Comparison of ENCODE assay signal across 35 mouse cellular contexts in the genomic region with DNA sequence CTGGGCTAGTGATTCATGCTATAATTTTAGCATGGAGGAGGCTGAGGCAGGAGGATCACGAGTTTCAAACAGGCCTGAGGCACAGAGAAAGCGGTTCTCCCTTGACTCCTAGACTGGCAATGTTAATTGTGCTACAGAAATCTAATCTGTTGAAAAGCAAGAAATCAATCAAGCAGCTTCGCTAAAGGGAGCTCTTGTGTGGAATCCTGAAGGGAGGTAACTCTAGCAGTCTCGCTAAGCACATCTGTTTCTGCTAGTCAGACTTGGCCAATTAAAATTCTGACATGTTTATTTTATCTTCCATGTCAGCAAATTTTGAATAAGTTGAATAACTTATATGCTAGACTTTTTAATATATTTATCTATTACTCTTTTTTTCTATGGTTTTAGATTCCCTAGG.
DNase-seq lines count a peak whose midpoint lies in the region; ATAC-seq and TF ChIP-seq lines count a peak whose summit lies in the region.
"Had no signal": no experiment of that assay in that cellular context is flagged by ENCODE, and none has a peak within 500 bp of the region (broad histone marks: within the 10 kb centered on the region; RNA-seq: fewer than 3 reads in every experiment).

No protein-coding gene starts in this region.

- no peak overlapping the region for H3K4me3 ChIP-seq in kidney, embryonic 14.5 days (ENCODE audit: low read length)
- no peak overlapping the region for H3K4me3 ChIP-seq in embryonic facial prominence, embryonic 11.5 days (ENCODE audit: low read depth, low read length)
- no peak overlapping the region for H3K4me3 ChIP-seq in limb, embryonic 14.5 days (replicated peaks; ENCODE audit: low read length)
- no peak overlapping the region for H3K4me3 ChIP-seq in heart, embryonic 11.5 days (ENCODE audit: low read depth, low read length)
- H3K4me3 ChIP-seq: embryonic facial prominence, embryonic 15.5 days; forebrain, embryonic 12.5 days; heart, embryonic 15.5 days; hindbrain, embryonic 12.5 days; intestine, embryonic 15.5 days; limb, embryonic 13.5 days; liver, embryonic 12.5 days; midbrain, embryonic 10.5 days; midbrain, embryonic 15.5 days; neural tube, embryonic 15.5 days; stomach, embryonic 15.5 days had no signal

- H3K4me1 ChIP-seq in kidney, embryonic 14.5 days (ENCODE audit: control insufficient read depth, insufficient read depth, low read length) = no peaks in the 10 kb centered on the region; the same call in 1 of the 2 replicates
- no peaks in the 10 kb centered on the region for H3K4me1 ChIP-seq in embryonic facial prominence, embryonic 11.5 days (ENCODE audit: control insufficient read depth, insufficient read depth, low read length)
- peaks cover 8% of the 10 kb centered on the region; the same call in 1 of the 2 replicates for H3K4me1 ChIP-seq in limb, embryonic 14.5 days (ENCODE audit: control insufficient read depth, insufficient read depth, low read length)
- no peaks in the 10 kb centered on the region for H3K4me1 ChIP-seq in heart, embryonic 11.5 days (ENCODE audit: control insufficient read depth, insufficient read depth, low read length)
- H3K4me1 ChIP-seq: intestine, embryonic 15.5 days; liver, embryonic 12.5 days; midbrain, embryonic 15.5 days; neural tube, embryonic 15.5 days; stomach, embryonic 15.5 days had no signal

- TF ChIP-seq POLR2A in limb, embryonic 14.5 days (IDR thresholded peaks at IDR 0.05; ENCODE audit: borderline replicate concordance, extremely low read depth, insufficient read depth, insufficient read length) = no peak

- no peak overlapping the region for H3K9ac ChIP-seq in kidney, embryonic 14.5 days (ENCODE audit: low read depth, low read length)
- no peak overlapping the region for H3K9ac ChIP-seq in embryonic facial prominence, embryonic 11.5 days (replicated peaks; ENCODE audit: low read length)
- no peak overlapping the region for H3K9ac ChIP-seq in limb, embryonic 14.5 days (ENCODE audit: low read depth, low read length, severe bottlenecking)
- H3K9ac ChIP-seq in heart, embryonic 11.5 days (ENCODE audit: low read depth, low read length) = no peak overlapping the region
- H3K9ac ChIP-seq: embryonic facial prominence, embryonic 15.5 days; forebrain, embryonic 12.5 days; forebrain, postnatal 0 days; heart, embryonic 15.5 days; hindbrain, embryonic 12.5 days; intestine, embryonic 15.5 days; limb, embryonic 13.5 days; liver, embryonic 12.5 days; liver, postnatal 0 days; midbrain, embryonic 15.5 days; neural tube, embryonic 15.5 days; stomach, embryonic 15.5 days had no signal

- H3K36me3 ChIP-seq in kidney, embryonic 14.5 days (ENCODE audit: control insufficient read depth, insufficient read depth, low read length) = no peaks in the 10 kb centered on the region
- H3K36me3 ChIP-seq in embryonic facial prominence, embryonic 11.5 days (replicated peaks; ENCODE audit: control insufficient read depth, insufficient read depth, low read depth, low read length) = no peaks in the 10 kb centered on the region
- H3K36me3 ChIP-seq in limb, embryonic 14.5 days (ENCODE audit: control insufficient read depth, insufficient read depth, low read length) = no peaks in the 10 kb centered on the region
- no peaks in the 10 kb centered on the region for H3K36me3 ChIP-seq in heart, embryonic 11.5 days (ENCODE audit: control insufficient read depth, insufficient read depth, low read length)
- H3K36me3 ChIP-seq: embryonic facial prominence, embryonic 15.5 days; forebrain, embryonic 12.5 days; heart, embryonic 15.5 days; hindbrain, embryonic 12.5 days; intestine, embryonic 15.5 days; limb, embryonic 13.5 days; liver, embryonic 12.5 days; midbrain, embryonic 10.5 days; midbrain, embryonic 15.5 days; neural tube, embryonic 15.5 days; stomach, embryonic 15.5 days had no signal

- H3K27me3 ChIP-seq in kidney, embryonic 14.5 days (ENCODE audit: control insufficient read depth, insufficient read depth, low read length) = no peaks in the 10 kb centered on the region
- no peaks in the 10 kb centered on the region for H3K27me3 ChIP-seq in embryonic facial prominence, embryonic 11.5 days (ENCODE audit: control insufficient read depth, insufficient read depth, low read length)
- no peaks in the 10 kb centered on the region for H3K27me3 ChIP-seq in limb, embryonic 14.5 days (ENCODE audit: control insufficient read depth, insufficient read depth, low read length)
- H3K27me3 ChIP-seq in heart, embryonic 11.5 days (ENCODE audit: control insufficient read depth, insufficient read depth, low read length) = no peaks in the 10 kb centered on the region
- H3K27me3 ChIP-seq: embryonic facial prominence, embryonic 15.5 days; forebrain, embryonic 12.5 days; heart, embryonic 15.5 days; hindbrain, embryonic 12.5 days; intestine, embryonic 15.5 days; limb, embryonic 13.5 days; liver, embryonic 12.5 days; midbrain, embryonic 15.5 days; neural tube, embryonic 15.5 days; Patski; stomach, embryonic 15.5 days had no signal

- no peak overlapping the region for H3K4me2 ChIP-seq in kidney, embryonic 14.5 days (replicated peaks; ENCODE audit: low read depth, low read length)
- H3K4me2 ChIP-seq in embryonic facial prominence, embryonic 11.5 days (ENCODE audit: low read depth, low read length) = no peak overlapping the region
- no peak overlapping the region for H3K4me2 ChIP-seq in limb, embryonic 14.5 days (replicated peaks; ENCODE audit: low read depth, low read length, severe bottlenecking)
- no peak overlapping the region for H3K4me2 ChIP-seq in heart, embryonic 11.5 days
- H3K4me2 ChIP-seq: embryonic facial prominence, embryonic 15.5 days; forebrain, embryonic 12.5 days; heart, embryonic 15.5 days; hindbrain, embryonic 12.5 days; intestine, embryonic 15.5 days; limb, embryonic 13.5 days; liver, embryonic 12.5 days; midbrain, embryonic 15.5 days; neural tube, embryonic 15.5 days; stomach, embryonic 15.5 days had no signal

- H3K27ac ChIP-seq in kidney, embryonic 14.5 days (ENCODE audit: low read depth, low read length) = no peak overlapping the region
- H3K27ac ChIP-seq in embryonic facial prominence, embryonic 11.5 days (replicated peaks; ENCODE audit: low read depth, low read length) = no peak overlapping the region
- no peak overlapping the region for H3K27ac ChIP-seq in limb, embryonic 14.5 days (replicated peaks; ENCODE audit: low read depth, low read length)
- no peak overlapping the region for H3K27ac ChIP-seq in heart, embryonic 11.5 days (ENCODE audit: low read depth, low read length)
- H3K27ac ChIP-seq: embryonic facial prominence, embryonic 15.5 days; forebrain, embryonic 12.5 days; heart, embryonic 15.5 days; hindbrain, embryonic 12.5 days; hindbrain, postnatal 0 days; intestine, embryonic 15.5 days; limb, embryonic 13.5 days; liver, embryonic 12.5 days; macrophage; midbrain, embryonic 10.5 days; midbrain, embryonic 15.5 days; neural tube, embryonic 15.5 days; stomach, embryonic 15.5 days had no signal

- no peak for DNase-seq in kidney, postnatal 4 days
- DNase-seq in embryo, embryonic 10.5 days (ENCODE audit: low spot score) = peak; percentile 38
- DNase-seq in embryonic facial prominence, embryonic 11.5 days (ENCODE audit: low spot score) = peak; percentile 53
- peak; percentile 29 for DNase-seq in limb, embryonic 14.5 days (ENCODE audit: low spot score)
- DNase-seq in layer of hippocampus, adult 11-12 months (ENCODE audit: low spot score) = no peak
- DNase-seq: adrenal gland, postnatal 14 days; cerebellum, adult 11 months; cerebellum, adult 9-10 months; cerebellum, postnatal 36 days; forebrain, postnatal 0 days; gastrocnemius, postnatal 10 days; kidney, adult 2 months; kidney, postnatal 36 days; liver, postnatal 0 days; retina, postnatal 1 day; right cerebral cortex, postnatal 14 days; thymus, adult 18-20 months; thymus, postnatal 36 days had no signal

- 37% methylated on average over 4 of the region's 4 CpGs for WGBS in kidney, embryonic 14.5 days
- WGBS in embryonic facial prominence, embryonic 11.5 days = 36% methylated on average over 4 of the region's 4 CpGs
- 54% methylated on average over 4 of the region's 4 CpGs for WGBS in limb, embryonic 14.5 days
- 63% methylated on average over 4 of the region's 4 CpGs for WGBS in heart, embryonic 11.5 days (ENCODE audit: insufficient replicate concordance)

- ATAC-seq in kidney, embryonic 14.5 days (ENCODE audit: low FRiP score, low TSS enrichment) = peak; percentile 71; the same call in 1 of the 2 replicates
- ATAC-seq in embryonic facial prominence, embryonic 11.5 days (replicated peaks; ENCODE audit: insufficient number of reproducible peaks, low FRiP score, low TSS enrichment, low read depth) = no peak
- no peak for ATAC-seq in limb, embryonic 14.5 days (ENCODE audit: low FRiP score, low read depth)
- ATAC-seq in heart, embryonic 11.5 days (replicated peaks; ENCODE audit: insufficient number of reproducible peaks, low FRiP score, low TSS enrichment) = no peak
- ATAC-seq: forebrain, postnatal 0 days; hindbrain, postnatal 0 days; intestine, embryonic 15.5 days; liver, embryonic 12.5 days; liver, postnatal 0 days; lung, postnatal 0 days; midbrain, embryonic 15.5 days; Patski had no signal

- no peaks in the 10 kb centered on the region for H3K9me3 ChIP-seq in kidney, embryonic 14.5 days (ENCODE audit: control insufficient read depth, low read length)
- H3K9me3 ChIP-seq in embryonic facial prominence, embryonic 11.5 days (replicated peaks; ENCODE audit: control insufficient read depth, low read length) = no peaks in the 10 kb centered on the region
- H3K9me3 ChIP-seq in limb, embryonic 14.5 days (ENCODE audit: control insufficient read depth, low read length) = peaks cover 6% of the 10 kb centered on the region; the same call in 1 of the 2 replicates
- H3K9me3 ChIP-seq in heart, embryonic 11.5 days (replicated peaks; ENCODE audit: control insufficient read depth, low read length) = no peaks in the 10 kb centered on the region
- H3K9me3 ChIP-seq: embryonic facial prominence, embryonic 15.5 days; forebrain, embryonic 12.5 days; heart, embryonic 15.5 days; hindbrain, embryonic 12.5 days; intestine, embryonic 15.5 days; limb, embryonic 13.5 days; liver, embryonic 12.5 days; midbrain, embryonic 10.5 days; midbrain, embryonic 15.5 days; neural tube, embryonic 15.5 days; stomach, embryonic 15.5 days had no signal

Comparison
In these comparisons a context has a peak if more than half of its experiments do, and no peak if none do; other contexts are left out.
1. DNase-seq: peak in embryo, embryonic 10.5 days (single experiment), embryonic facial prominence, embryonic 11.5 days (single experiment) and limb, embryonic 14.5 days (single experiment); none in kidney, postnatal 4 days (0 of 2) and layer of hippocampus, adult 11-12 months (single experiment).